Mouse (Mus musculus): ENCODE measurements around the gene Icmt.
A peak's percentile ranks its signal among the peaks of the same experiment; 100 is the strongest.

Gene Icmt

GRCm38 (mm10) chr4:152276389-152277347 is 20.4 kb upstream of the Icmt start:
- peak; percentile 67 to 76 for DNase-seq

GRCm38 (mm10) chr4:152277916-152278315 is 19.1 kb upstream of the Icmt start:
- no peak for DNase-seq

GRCm38 (mm10) chr4:152278986-152279385 is 18.0 kb upstream of the Icmt start:
- DNase-seq = peak; percentile 52 to 63

- DNase-seq = no peak
Observed at GRCm38 (mm10) chr4:152281601-152282000, 15.4 kb upstream of the Icmt start.

- no peak for DNase-seq
Observed at GRCm38 (mm10) chr4:152282721-152283120, 14.3 kb upstream of the Icmt start.

- DNase-seq = peak; percentile 87 to 92
Observed at GRCm38 (mm10) chr4:152283186-152283950, 13.7 kb upstream of the Icmt start.

- peak; percentile 86 to 88 for DNase-seq
Observed at GRCm38 (mm10) chr4:152285505-152285904, 11.5 kb upstream of the Icmt start.

- peak in 1 of 2 experiments; percentile 46 for DNase-seq
Observed at GRCm38 (mm10) chr4:152286183-152286582, 10.8 kb upstream of the Icmt start.

- DNase-seq = peak in 1 of 2 experiments; percentile 53
Observed at GRCm38 (mm10) chr4:152286887-152287286, 10.1 kb upstream of the Icmt start.

GRCm38 (mm10) chr4:152287317-152288120 is 9.5 kb upstream of the Icmt start:
- DNase-seq = no peak

GRCm38 (mm10) chr4:152288398-152288945 is 8.6 kb upstream of the Icmt start:
- no peak for DNase-seq

- DNase-seq = peak in 1 of 2 experiments; percentile 31
Observed at GRCm38 (mm10) chr4:152290385-152290784, 6.6 kb upstream of the Icmt start.

- DNase-seq = no peak
Observed at GRCm38 (mm10) chr4:152290991-152291390, 6.0 kb upstream of the Icmt start.

- DNase-seq = no peak
Observed at GRCm38 (mm10) chr4:152291562-152291961, 5.5 kb upstream of the Icmt start, which contains the start of gene Hes3. TSS of gene Hes3 (minus strand) at chr4:152291662.

- DNase-seq = no peak
Observed at GRCm38 (mm10) chr4:152292102-152292765, 4.8 kb upstream of the Icmt start.

- DNase-seq = no peak
Observed at GRCm38 (mm10) chr4:152294188-152294929, 2.7 kb upstream of the Icmt start.

- DNase-seq = no peak
Observed at GRCm38 (mm10) chr4:152295916-152296315, 1.1 kb upstream of the Icmt start.

- no peak for DNase-seq
Observed at GRCm38 (mm10) chr4:152296371-152296770, 656 bp upstream of the Icmt start.

GRCm38 (mm10) chr4:152298836-152299235 is 1.8 kb downstream of the Icmt start:
- no peak for DNase-seq

- DNase-seq = no peak
Observed at GRCm38 (mm10) chr4:152300375-152300774, 3.3 kb downstream of the Icmt start.

- DNase-seq = no peak
Observed at GRCm38 (mm10) chr4:152302012-152302411, 5.0 kb downstream of the Icmt start.
